Mouse (Mus musculus): Measurements from ENCODE around the gene Olfr1299. TPM values are rescaled to one million over a fixed set of nuclear protein-coding genes. Genes with fewer than 3 reads are reported as not detected.

Gene Olfr1299
- not detected for total RNA-seq (2021)
- long read RNA-seq, experiment 1, result 0 reads
- long read RNA-seq, experiment 2, result 0 reads

DNA sequence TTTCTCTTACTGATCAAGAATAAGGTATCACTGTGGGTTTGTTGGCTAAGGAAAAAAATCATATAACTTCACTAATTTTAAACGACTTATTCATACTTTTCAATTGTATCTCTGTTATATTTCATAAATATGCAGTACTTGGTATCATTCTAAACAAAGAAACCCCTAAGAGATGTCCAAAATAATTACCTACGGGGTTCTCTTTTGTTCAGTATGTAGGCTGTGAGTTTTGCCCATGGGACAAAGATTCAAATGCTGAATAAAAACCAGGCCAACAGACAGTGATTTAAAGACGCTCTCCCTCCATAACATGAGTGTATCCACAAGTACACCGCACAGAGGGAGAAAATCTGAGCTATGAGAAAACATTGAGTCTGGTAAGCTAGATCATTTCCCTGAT lies at the start of gene Olfr1299:
TSS of gene Olfr1299 (plus strand) at position 301 of the 400 bp plus-strand sequence.
- no peak for DNase-seq

DNA sequence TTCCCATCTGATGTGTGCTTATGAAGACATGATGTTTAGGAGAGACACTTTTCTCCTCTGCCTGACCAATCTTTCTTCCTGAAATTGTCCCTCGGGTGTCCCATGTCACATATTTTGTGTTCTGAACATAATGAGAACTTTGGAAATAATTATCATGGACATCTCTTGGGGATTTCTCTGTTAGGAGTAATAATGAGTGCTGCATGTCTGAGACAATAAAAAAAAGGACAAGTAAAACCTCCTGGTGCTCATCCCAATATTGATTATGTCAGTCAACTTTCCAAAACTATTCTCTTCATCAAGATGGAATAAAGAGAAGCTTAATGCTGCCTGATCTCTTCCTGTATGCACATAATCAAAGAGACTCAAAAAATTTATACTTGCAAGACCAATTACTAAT lies 34.8 kb upstream of the Olfr1299 start, which contains the start of gene Olfr1297:
TSS of gene Olfr1297 (minus strand) at position 101 of the 400 bp plus-strand sequence.
- no peak for DNase-seq

DNA sequence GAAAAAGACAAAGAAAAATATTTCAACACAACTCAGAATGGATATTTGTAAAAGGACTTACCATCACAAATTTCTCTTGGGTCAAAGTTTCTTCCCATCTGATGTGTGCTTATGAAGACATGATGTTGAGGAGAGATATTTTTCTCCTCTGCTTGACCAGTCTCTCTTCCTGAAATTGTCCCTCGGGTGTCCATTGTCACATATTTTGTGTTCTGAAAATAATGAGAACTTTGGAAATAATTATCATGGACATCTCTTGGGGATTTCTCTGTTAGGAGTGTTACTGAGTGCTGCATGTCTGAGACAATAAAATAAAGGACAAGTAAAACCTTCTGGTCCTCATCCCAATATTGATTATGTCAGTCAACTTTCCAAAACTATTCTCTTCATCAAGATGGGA lies 12.1 kb upstream of the Olfr1299 start, which contains the start of gene Olfr1298:
TSS of gene Olfr1298 (minus strand) at position 101 of the 400 bp plus-strand sequence.
- no peak for DNase-seq

Other genes with a start within 250 kb of the Olfr1299 start
- not detected for gene Olfr1286, start 238.3 kb upstream of the Olfr1299 start, total RNA-seq (2021)
- not detected for gene Olfr1287, start 212.3 kb upstream of the Olfr1299 start, total RNA-seq (2021)
- gene Olfr1288, start 187.3 kb upstream of the Olfr1299 start, total RNA-seq (2021), result not detected
- gene Olfr1289, start 180.6 kb upstream of the Olfr1299 start, total RNA-seq (2021), result not detected
- gene Olfr1290, start 167.6 kb upstream of the Olfr1299 start, total RNA-seq (2021), result not detected
- not detected for gene Olfr1291-ps1, start 164.2 kb upstream of the Olfr1299 start, total RNA-seq (2021)
- not detected for gene Olfr1293-ps, start 136.2 kb upstream of the Olfr1299 start, total RNA-seq (2021)
- not detected for gene Olfr1294, start 121.1 kb upstream of the Olfr1299 start, total RNA-seq (2021)
- gene Olfr1295, start 91.7 kb upstream of the Olfr1299 start, total RNA-seq (2021), result not detected
- gene Olfr1297, start 34.9 kb upstream of the Olfr1299 start, total RNA-seq (2021), result not detected
- not detected for gene Olfr1298, start 12.2 kb upstream of the Olfr1299 start, total RNA-seq (2021)
- gene Olfr1301, start 89.6 kb downstream of the Olfr1299 start, total RNA-seq (2021), result not detected
- gene Olfr1302, start 116.0 kb downstream of the Olfr1299 start, total RNA-seq (2021), result not detected
- not detected for gene Olfr1303, start 158.9 kb downstream of the Olfr1299 start, total RNA-seq (2021)
- gene Olfr1305, start 215.7 kb downstream of the Olfr1299 start, total RNA-seq (2021), result not detected

Measured in heart, adult 18-20 months (tissue).